Mouse (Mus musculus) MEL (cell line): ENCODE measurements around the gene Ncoa5. TPM values are rescaled to one million over a fixed set of nuclear protein-coding genes. Genes with fewer than 3 reads are reported as not detected.

ENCODE experiments used
- DNase-seq: peaks from one replicate; pipeline ENCODE4 v3.0.0; 2011; ENCODE audit warnings: low read depth, low spot score
- H3K27ac ChIP-seq: 2 replicates; pipeline ENCODE4 v1.5.1; 2012; ENCODE audit warnings: low read depth, mild to moderate bottlenecking, control low read depth, low read length, moderate library complexity; ENCODE audit not compliant: control insufficient read depth
- H3K27me3 ChIP-seq, 2 experiments: fragments of 150-350 bp in 1 of 2; sonication (generic) in 1 of 2; 2 replicates each; pipeline ENCODE4 v1.6.1; 2012; ENCODE audit warnings: low read length in 2 of 2, mild to moderate bottlenecking in 2 of 2, improper control_type of control experiment in 1 of 2, moderate library complexity in 1 of 2; ENCODE audit not compliant: insufficient read depth in 2 of 2, control insufficient read depth in 1 of 2
- H3K36me3 ChIP-seq, 2 experiments: 2 replicates each; pipeline ENCODE4 v1.6.1; 2012 to 2014; ENCODE audit warnings: low read length in 2 of 2, improper control_type of control experiment in 1 of 2, inconsistent platforms in 1 of 2, mild to moderate bottlenecking in 1 of 2; ENCODE audit not compliant: insufficient read depth in 2 of 2, control insufficient read depth in 1 of 2
- H3K4me1 ChIP-seq, 2 experiments: fragments of 150-350 bp in 1 of 2; sonication (generic) in 1 of 2; 2 replicates each; pipeline ENCODE4 v1.6.1; 2012; ENCODE audit warnings: low read length in 2 of 2, improper control_type of control experiment in 1 of 2, mild to moderate bottlenecking in 1 of 2; ENCODE audit not compliant: insufficient read depth in 2 of 2, control insufficient read depth in 1 of 2
- H3K4me3 ChIP-seq, 2 experiments: fragments of 150-350 bp in 1 of 2; sonication (generic) in 1 of 2; 2 replicates each; pipeline ENCODE4 v1.5.1; 2012; ENCODE audit warnings: low read depth in 2 of 2, low read length in 2 of 2, mild to moderate bottlenecking in 2 of 2, moderate library complexity in 2 of 2, control low read depth in 1 of 2, improper control_type of control experiment in 1 of 2; ENCODE audit not compliant: control insufficient read depth in 1 of 2, insufficient read depth in 1 of 2
- H3K79me2 ChIP-seq: 2 replicates; pipeline ENCODE4 v1.6.1; 2012; ENCODE audit warnings: mild to moderate bottlenecking, low read length, moderate library complexity; ENCODE audit not compliant: control insufficient read depth, poor library complexity, insufficient read depth
- H3K9ac ChIP-seq: 2 replicates; pipeline ENCODE4 v1.6.1; 2012; ENCODE audit warnings: low read depth, mild to moderate bottlenecking, control low read depth, low read length, moderate library complexity; ENCODE audit not compliant: control insufficient read depth, poor library complexity, severe bottlenecking
- H3K9me3 ChIP-seq: fragments of 150-350 bp; sonication (generic); replicated peaks from 2 replicates; pipeline ENCODE4 v1.6.1; 2012; ENCODE audit warnings: mild to moderate bottlenecking, low read length, improper control_type of control experiment, moderate library complexity; ENCODE audit not compliant: insufficient read depth
- BHLHE40 ChIP-seq: IDR thresholded peaks from 2 replicates; pipeline ENCODE4 v1.6.1; 2012; ENCODE audit warnings: low read depth, mild to moderate bottlenecking, inconsistent platforms, low read length, improper control_type of control experiment, borderline replicate concordance
- CHD2 ChIP-seq: IDR thresholded peaks from 2 replicates; pipeline ENCODE4 v1.6.1; 2011; ENCODE audit warnings: low read length, improper control_type of control experiment
- CTCF ChIP-seq, 3 experiments: IDR thresholded peaks in 2 of 3; conservative IDR thresholded peaks in 1 of 3; 2 replicates each; pipeline ENCODE4 v1.5.1; 2011 to 2012; ENCODE audit warnings: low read length in 3 of 3, low read depth in 2 of 3, mild to moderate bottlenecking in 2 of 3, improper control_type of control experiment in 1 of 3, inconsistent platforms in 1 of 3, mixed read lengths in 1 of 3, moderate library complexity in 1 of 3; ENCODE audit not compliant: control insufficient read depth in 1 of 3, insufficient read depth in 1 of 3, poor library complexity in 1 of 3, severe bottlenecking in 1 of 3
- E2F4 ChIP-seq: IDR thresholded peaks from 2 replicates; pipeline ENCODE4 v1.6.1; 2011; ENCODE audit warnings: low read depth, low read length, improper control_type of control experiment, borderline replicate concordance
- EP300 ChIP-seq, 2 experiments: IDR thresholded peaks; 2 replicates each; pipeline ENCODE4 v1.6.1; 2011; ENCODE audit warnings: improper control_type of control experiment in 2 of 2, low read length in 2 of 2, low read depth in 1 of 2, mild to moderate bottlenecking in 1 of 2
- GABPA ChIP-seq: IDR thresholded peaks from 2 replicates; pipeline ENCODE4 v1.6.1; 2012; ENCODE audit warnings: low read depth, mild to moderate bottlenecking, inconsistent platforms, low read length, improper control_type of control experiment, moderate library complexity
- GATA1 ChIP-seq: IDR thresholded peaks from 2 replicates; pipeline ENCODE4 v1.6.1; 2011; ENCODE audit warnings: low read depth, low read length, improper control_type of control experiment
- HCFC1 ChIP-seq: IDR thresholded peaks from 2 replicates; pipeline ENCODE4 v1.6.1; 2012; ENCODE audit warnings: low read depth, mild to moderate bottlenecking, inconsistent platforms, low read length, improper control_type of control experiment, moderate library complexity
- JUND ChIP-seq: IDR thresholded peaks from 2 replicates; pipeline ENCODE4 v1.6.1; 2011; ENCODE audit warnings: low read depth, mild to moderate bottlenecking, improper control_type of control experiment, low read length
- KAT2A ChIP-seq: conservative IDR thresholded peaks from 2 replicates; pipeline ENCODE4 v1.6.1; 2012; ENCODE audit warnings: low read depth, low read length, improper control_type of control experiment, inconsistent platforms
- MAFK ChIP-seq: IDR thresholded peaks from 2 replicates; pipeline ENCODE4 v1.6.1; 2011; ENCODE audit warnings: low read depth, mild to moderate bottlenecking, low read length, improper control_type of control experiment, borderline replicate concordance
- MEF2A ChIP-seq: IDR thresholded peaks from 2 replicates; pipeline ENCODE4 v1.6.1; 2014; ENCODE audit warnings: low read depth, mild to moderate bottlenecking, inconsistent platforms, low read length, improper control_type of control experiment; ENCODE audit not compliant: poor library complexity, insufficient replicate concordance, severe bottlenecking; ENCODE audit errors: extremely low read depth
- MYC ChIP-seq: IDR thresholded peaks from 2 replicates; pipeline ENCODE4 v1.6.1; 2011; ENCODE audit warnings: low read depth, mild to moderate bottlenecking, low read length, improper control_type of control experiment, moderate library complexity
- POLR2AphosphoS5 ChIP-seq: IDR thresholded peaks from 2 replicates; pipeline ENCODE4 v1.6.1; 2012; ENCODE audit warnings: low read depth, borderline replicate concordance, mild to moderate bottlenecking, inconsistent platforms, low read length, moderate library complexity, mixed read lengths
- RAD21 ChIP-seq: IDR thresholded peaks from 2 replicates; pipeline ENCODE4 v1.6.1; 2011; ENCODE audit warnings: mild to moderate bottlenecking, low read depth, low read length, improper control_type of control experiment
- RCOR1 ChIP-seq: IDR thresholded peaks from 2 replicates; pipeline ENCODE4 v1.6.1; 2012; ENCODE audit warnings: low read depth, mild to moderate bottlenecking, inconsistent platforms, low read length, improper control_type of control experiment
- SMC3 ChIP-seq: IDR thresholded peaks from 2 replicates; pipeline ENCODE4 v1.6.1; 2011; ENCODE audit warnings: low read depth, low read length, improper control_type of control experiment
- USF1 ChIP-seq: IDR thresholded peaks from 2 replicates; pipeline ENCODE4 v1.6.1; 2014; ENCODE audit warnings: low read depth, mild to moderate bottlenecking, inconsistent platforms, low read length, improper control_type of control experiment, moderate library complexity
- ZC3H11A ChIP-seq: IDR thresholded peaks from 2 replicates; pipeline ENCODE4 v1.6.1; 2012; ENCODE audit warnings: low read depth, mild to moderate bottlenecking, inconsistent platforms, low read length, improper control_type of control experiment
- ZKSCAN1 ChIP-seq: IDR thresholded peaks from 2 replicates; pipeline ENCODE4 v1.6.1; 2012; ENCODE audit warnings: low read depth, mild to moderate bottlenecking, inconsistent platforms, low read length, improper control_type of control experiment, moderate library complexity
- polyA plus RNA-seq, 2 experiments: library from polyadenylated mRNA; stranded (reverse) in 1 of 2; unstranded in 1 of 2; fragments of >175 nt in 1 of 2; fragments of >200 nt in 1 of 2; gene quantifications; 2 replicates each; pipeline versions ENCODE4 v1.2.1 to v1.2.4; 2012; ENCODE audit warnings: low replicate concordance in 2 of 2, low read depth in 1 of 2; ENCODE audit not compliant: insufficient read length in 2 of 2, insufficient read depth in 1 of 2, missing spikeins in 1 of 2
- total RNA-seq: library from RNA; depleted of rRNA; stranded (reverse); fragments of 300-350 nt; gene quantifications from 2 replicates; pipeline ENCODE4 v1.2.3, GENCODE M21; 2012

The Ncoa5 gene
- total and polyA plus RNA-seq, 3 experiments, result 35.8 to 76.6 (median 61.0) TPM

GRCm38 (mm10) chr2:165042126-165042525 lies 7.5 kb upstream of the Ncoa5 start:
- Histone ChIP-seq H3K79me2 (no peaks in the 10 kb centered on the region), H3K4me1 (no peaks in the 10 kb centered on the region), H3K36me3 (no peaks in the 10 kb centered on the region), H3K27ac (no peak overlapping the region), H3K9me3 (no peaks in the 10 kb centered on the region), H3K4me3 (no peak overlapping the region), H3K27me3 (peaks cover 4% of the 10 kb centered on the region in 2 experiments; a peak in 3 of 4 replicates), H3K9ac (no peak overlapping the region)
- no peak for DNase-seq
- TF ChIP-seq JUND (no peak), RCOR1 (no peak), USF1 (no peak), HCFC1 (no peak), EP300 (IDR thresholded peaks at IDR 0.05; ENCODE audit: low read depth in 1 of 2, low read length in 2 of 2) (no peak), GABPA (no peak), E2F4 (no peak), RAD21 (no peak), SMC3 (no peak), ZKSCAN1 (no peak), BHLHE40 (no peak), CHD2 (no peak), ZC3H11A (no peak), MYC (no peak), MEF2A (no peak), MAFK (no peak), GATA1 (no peak)

GRCm38 (mm10) chr2:165037415-165037814 lies 2.7 kb upstream of the Ncoa5 start:
- peaks cover 3 to 11% of the 10 kb centered on the region in 2 experiments for H3K4me1 ChIP-seq
- H3K9me3 ChIP-seq, result no peaks in the 10 kb centered on the region
- peaks cover 4% of the 10 kb centered on the region in 2 experiments; a peak in 3 of 4 replicates for H3K27me3 ChIP-seq
- no peak overlapping the region for H3K27ac ChIP-seq
- no peak for TF ChIP-seq KAT2A
- no peak for TF ChIP-seq CTCF (IDR thresholded peaks at IDR 0.05 in 2 of 3, conservative IDR thresholded peaks at IDR 0.05 in 1 of 3; ENCODE audit: control insufficient read depth in 1 of 3, insufficient read depth in 1 of 3, low read depth in 2 of 3, low read length in 3 of 3, poor library complexity in 1 of 3, severe bottlenecking in 1 of 3)
- TF ChIP-seq POLR2AphosphoS5, result no peak
- no peak overlapping the region for H3K9ac ChIP-seq
- no peak for DNase-seq
- no peak overlapping the region for H3K4me3 ChIP-seq
- peaks cover 22% of the 10 kb centered on the region for H3K79me2 ChIP-seq
- H3K36me3 ChIP-seq, result peaks cover 0 to 18% of the 10 kb centered on the region in 2 experiments; a peak in 3 of 4 replicates
